Mouse (Mus musculus) hindbrain, embryonic 12.5 days (tissue): ENCODE measurements around the gene Trp63. TPM values are rescaled to one million over a fixed set of nuclear protein-coding genes. Genes with fewer than 3 reads are reported as not detected.
A peak's percentile ranks its signal among the peaks of the same experiment; 100 is the strongest.
"Not testable (repeated sequence)": the region's sequence is repeated elsewhere in the genome, so short reads cannot be mapped to it uniquely, and the experiment has no call there.

Source experiments
- ATAC-seq: fragments of 200-750 bp; cut with Nextera tagmentation; 2 replicates; pipeline ENCODE4 v1.8.0; 2017; ENCODE audit warnings: moderate TSS enrichment; ENCODE audit not compliant: low FRiP score
- H3K27ac ChIP-seq: fragments of 300-500 bp; sonication (generic); 2 replicates; pipeline ENCODE4 v1.5.1; 2016; ENCODE audit warnings: mild to moderate bottlenecking
- H3K27me3 ChIP-seq: fragments of 300-500 bp; sonication (generic); 2 replicates; pipeline ENCODE4 v1.6.1; 2016; ENCODE audit warnings: mild to moderate bottlenecking
- H3K36me3 ChIP-seq: fragments of 300-500 bp; sonication (generic); 2 replicates; pipeline ENCODE4 v1.6.1; 2016; ENCODE audit warnings: mild to moderate bottlenecking
- H3K4me1 ChIP-seq: fragments of 300-500 bp; sonication (generic); 2 replicates; pipeline ENCODE4 v1.6.1; 2016
- H3K4me2 ChIP-seq: fragments of 300-500 bp; sonication (generic); replicated peaks from 2 replicates; pipeline ENCODE4 v1.6.1; 2016; ENCODE audit warnings: mild to moderate bottlenecking
- H3K4me3 ChIP-seq: fragments of 300-500 bp; sonication (generic); 2 replicates; pipeline ENCODE4 v1.5.1; 2016; ENCODE audit warnings: mild to moderate bottlenecking
- H3K9ac ChIP-seq: fragments of 300-500 bp; sonication (generic); 2 replicates; pipeline ENCODE4 v1.6.1; 2016; ENCODE audit warnings: mild to moderate bottlenecking, moderate library complexity
- H3K9me3 ChIP-seq: fragments of 300-500 bp; sonication (generic); replicated peaks from 2 replicates; pipeline ENCODE4 v1.6.1; 2016; ENCODE audit warnings: mild to moderate bottlenecking
- WGBS: fragments of 180-500 bp; shearing (Covaris S2); methylation state at CpG from one replicate; pipeline ENCODE4 v1.1.7; 2016; 5-methylcytosine and 5-hydroxymethylcytosine counted together
- polyA plus RNA-seq: library from polyadenylated mRNA; unstranded; fragments of >200 nt; fragmentation: Nextera tagmentation; extraction: Ambion mirVana; gene quantifications from 2 replicates; pipeline ENCODE4 v1.2.1, GENCODE M21; 2016

Gene Trp63
- polyA plus RNA-seq = 3.1 and 4.2 TPM in 2 replicates

GRCm38 (mm10) chr16:25683531-25684248, at the start of gene Trp63:
Gene Trp63 (plus strand): TSS chr16:25683763.
- Histone ChIP-seq H3K36me3 (no peaks in the 10 kb centered on the region), H3K4me2 (no peak within 1 kb of the TSS), H3K9me3 (no peaks in the 10 kb centered on the region), H3K9ac (no peak within 1 kb of the TSS), H3K27ac (no peak within 1 kb of the TSS), H3K4me1 (no peaks in the 10 kb centered on the region), H3K27me3 (no peaks in the 10 kb centered on the region), H3K4me3 (no peak within 1 kb of the TSS)
- 41% methylated on average over 8 of the region's 8 CpGs for WGBS
- ATAC-seq = no peak

- H3K36me3 ChIP-seq, H3K9ac ChIP-seq, H3K27me3 ChIP-seq, H3K4me3 ChIP-seq, H3K4me2 ChIP-seq, ATAC-seq, H3K27ac ChIP-seq, H3K4me1 ChIP-seq, H3K9me3 ChIP-seq: not testable (repeated sequence)
- 91% methylated on average over 4 of the region's 4 CpGs for WGBS
Observed at GRCm38 (mm10) chr16:25644716-25645115, 38.8 kb upstream of the Trp63 start.

- H3K27me3 ChIP-seq = no peaks in the 10 kb centered on the region
- H3K4me2 ChIP-seq = no peak overlapping the region
- H3K4me1 ChIP-seq = no peaks in the 10 kb centered on the region
- 72% methylated on average over 9 of the region's 9 CpGs for WGBS
- no peak overlapping the region for H3K27ac ChIP-seq
- H3K9me3 ChIP-seq = no peaks in the 10 kb centered on the region
- H3K4me3 ChIP-seq = no peak overlapping the region
- peak; percentile 87 for ATAC-seq
- H3K9ac ChIP-seq = no peak overlapping the region
- no peaks in the 10 kb centered on the region for H3K36me3 ChIP-seq
Observed at GRCm38 (mm10) chr16:25660510-25661235, 22.9 kb upstream of the Trp63 start.

GRCm38 (mm10) chr16:25663116-25663515, 20.4 kb upstream of the Trp63 start:
- no peak for ATAC-seq
- H3K9me3 ChIP-seq = no peaks in the 10 kb centered on the region
- no peak overlapping the region for H3K9ac ChIP-seq
- H3K27me3 ChIP-seq = no peaks in the 10 kb centered on the region
- no peaks in the 10 kb centered on the region for H3K36me3 ChIP-seq
- H3K4me1 ChIP-seq = no peaks in the 10 kb centered on the region
- no peak overlapping the region for H3K27ac ChIP-seq
- no peak overlapping the region for H3K4me2 ChIP-seq
- no peak overlapping the region for H3K4me3 ChIP-seq
- 66% methylated on average over 3 of the region's 3 CpGs for WGBS

GRCm38 (mm10) chr16:25673861-25674440, 9.6 kb upstream of the Trp63 start:
- 81% methylated on average over 5 of the region's 5 CpGs for whole genome bisulfite sequencing
- no peak for ATAC-seq
- Histone ChIP-seq H3K36me3 (no peaks in the 10 kb centered on the region), H3K9me3 (no peaks in the 10 kb centered on the region), H3K9ac (no peak overlapping the region), H3K4me1 (no peaks in the 10 kb centered on the region), H3K27ac (no peak overlapping the region), H3K4me3 (no peak overlapping the region), H3K27me3 (no peaks in the 10 kb centered on the region), H3K4me2 (no peak overlapping the region)

GRCm38 (mm10) chr16:25680369-25680768, 3.2 kb upstream of the Trp63 start:
- H3K4me3 ChIP-seq = no peak overlapping the region
- no peak for ATAC-seq
- H3K27ac ChIP-seq = no peak overlapping the region
- H3K9me3 ChIP-seq = no peaks in the 10 kb centered on the region
- WGBS = 80% methylated on average over 5 of the region's 5 CpGs
- H3K4me2 ChIP-seq = no peak overlapping the region
- no peaks in the 10 kb centered on the region for H3K27me3 ChIP-seq
- H3K4me1 ChIP-seq = no peaks in the 10 kb centered on the region
- no peaks in the 10 kb centered on the region for H3K36me3 ChIP-seq
- H3K9ac ChIP-seq = no peak overlapping the region

- Histone ChIP-seq H3K4me2 (no peak overlapping the region), H3K4me3 (no peak overlapping the region), H3K9ac (no peak overlapping the region), H3K27me3 (no peaks in the 10 kb centered on the region), H3K9me3 (no peaks in the 10 kb centered on the region), H3K36me3 (no peaks in the 10 kb centered on the region), H3K27ac (no peak overlapping the region), H3K4me1 (no peaks in the 10 kb centered on the region)
- no peak for ATAC-seq
- 77% methylated on average over 4 of the region's 4 CpGs for whole genome bisulfite sequencing
Observed at GRCm38 (mm10) chr16:25682533-25682932, 1.0 kb upstream of the Trp63 start.

GRCm38 (mm10) chr16:25684572-25684971, 1.0 kb downstream of the Trp63 start:
- no peak overlapping the region for H3K4me2 ChIP-seq
- no peaks in the 10 kb centered on the region for H3K36me3 ChIP-seq
- no peaks in the 10 kb centered on the region for H3K27me3 ChIP-seq
- H3K4me3 ChIP-seq = no peak overlapping the region
- ATAC-seq = no peak
- no peak overlapping the region for H3K9ac ChIP-seq
- H3K9me3 ChIP-seq = no peaks in the 10 kb centered on the region
- H3K27ac ChIP-seq = no peak overlapping the region
- no peaks in the 10 kb centered on the region for H3K4me1 ChIP-seq
- 82% methylated on average over 2 of the region's 2 CpGs for WGBS

- Histone ChIP-seq H3K9me3 (no peaks in the 10 kb centered on the region), H3K4me2 (no peak overlapping the region), H3K27ac (no peak overlapping the region), H3K27me3 (no peaks in the 10 kb centered on the region), H3K4me1 (no peaks in the 10 kb centered on the region), H3K36me3 (no peaks in the 10 kb centered on the region), H3K4me3 (no peak overlapping the region), H3K9ac (no peak overlapping the region)
- 35% methylated on average over 5 of the region's 5 CpGs for WGBS
- ATAC-seq = no peak
Observed at GRCm38 (mm10) chr16:25690612-25691011, 7.0 kb downstream of the Trp63 start.

GRCm38 (mm10) chr16:25701252-25701651, 17.7 kb downstream of the Trp63 start:
- no peak for ATAC-seq
- WGBS = 88% methylated on average over 2 of the region's 2 CpGs

GRCm38 (mm10) chr16:25706260-25706659, 22.7 kb downstream of the Trp63 start:
- no peaks in the 10 kb centered on the region for H3K27me3 ChIP-seq
- H3K4me1 ChIP-seq = no peaks in the 10 kb centered on the region
- no peak for ATAC-seq
- no peak overlapping the region for H3K27ac ChIP-seq
- no peaks in the 10 kb centered on the region for H3K36me3 ChIP-seq
- no peak overlapping the region for H3K9ac ChIP-seq
- H3K4me3 ChIP-seq = no peak overlapping the region
- no peak overlapping the region for H3K4me2 ChIP-seq
- no peaks in the 10 kb centered on the region for H3K9me3 ChIP-seq

More at GRCm38 (mm10) chr16:25701252-25701651, 17.7 kb downstream of the Trp63 start:
- Histone ChIP-seq H3K4me1 (no peaks in the 10 kb centered on the region), H3K27me3 (no peaks in the 10 kb centered on the region), H3K4me3 (no peak overlapping the region), H3K36me3 (no peaks in the 10 kb centered on the region), H3K27ac (no peak overlapping the region), H3K9me3 (no peaks in the 10 kb centered on the region), H3K9ac (no peak overlapping the region), H3K4me2 (no peak overlapping the region)

- Histone ChIP-seq H3K9me3 (no peaks in the 10 kb centered on the region), H3K36me3 (no peaks in the 10 kb centered on the region), H3K4me1 (no peaks in the 10 kb centered on the region), H3K9ac (no peak overlapping the region), H3K4me3 (no peak overlapping the region), H3K4me2 (no peak overlapping the region), H3K27ac (no peak overlapping the region), H3K27me3 (no peaks in the 10 kb centered on the region)
- no peak for ATAC-seq
- 78% methylated on average over 3 of the region's 3 CpGs for WGBS
Observed at GRCm38 (mm10) chr16:25715790-25716189, 32.2 kb downstream of the Trp63 start.
